Mouse (Mus musculus) brain, embryonic 14.5 days (tissue): ENCODE results near the gene Prss41.
A peak's percentile ranks its signal among the peaks of the same experiment; 100 is the strongest.

Experiments used
- CTCF ChIP-seq: fragments of 200-500 bp; IDR thresholded peaks from 2 replicates; pipeline ENCODE4 v1.5.1; 2012; ENCODE audit warnings: inconsistent platforms, mild to moderate bottlenecking, moderate library complexity, borderline replicate concordance; ENCODE audit not compliant: insufficient read depth, insufficient read length; ENCODE audit errors: extremely low read depth
- POLR2A ChIP-seq: fragments of 200-500 bp; IDR thresholded peaks from 2 replicates; pipeline ENCODE4 v1.6.1; 2012; ENCODE audit warnings: mild to moderate bottlenecking, inconsistent platforms, borderline replicate concordance; ENCODE audit not compliant: poor library complexity, insufficient read depth, insufficient read length, severe bottlenecking; ENCODE audit errors: extremely low read depth

GRCm38 (mm10) chr17:23843141-23843811 lies 696 bp downstream of the Prss41 start:
- TF ChIP-seq CTCF (peak; percentile 15; the same call in 1 of the 2 replicates), POLR2A (no peak)
